Mouse (Mus musculus) liver, postnatal 0 days (tissue): Measurements from ENCODE around the gene Cth.

Source experiments
- CTCF ChIP-seq: sonication (generic); IDR thresholded peaks from 2 replicates; pipeline ENCODE4 v1.5.1; 2016; ENCODE audit warnings: antibody characterized with exemption, low read depth
- EP300 ChIP-seq: IDR thresholded peaks from 2 replicates; pipeline ENCODE4 v1.6.1; 2016; ENCODE audit warnings: antibody characterized with exemption, low read depth, mild to moderate bottlenecking

DNA sequence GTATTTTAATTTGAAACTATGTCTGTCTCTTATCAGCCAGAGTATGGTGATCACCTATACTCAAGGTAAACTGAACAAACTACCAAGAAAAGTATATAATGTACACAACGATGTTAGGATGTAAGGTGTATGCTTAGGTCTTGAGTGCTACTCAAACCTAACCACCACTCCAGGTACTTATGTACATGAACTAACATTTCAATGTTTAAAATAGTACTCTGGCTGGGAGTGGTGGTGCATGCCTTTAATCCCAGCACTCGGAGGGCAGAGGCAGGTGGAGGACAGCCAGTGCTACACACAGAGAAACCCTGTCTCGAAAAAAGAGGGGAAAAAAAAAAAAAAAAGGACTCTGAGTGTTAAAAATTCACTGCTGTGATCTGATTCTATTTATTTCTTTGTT is 16.7 kb downstream of the Cth start:
- TF ChIP-seq CTCF (no peak), EP300 (no peak)
